Mouse (Mus musculus): ENCODE measurements around the gene Olfr1196. TPM values are rescaled to one million over a fixed set of nuclear protein-coding genes. Genes with fewer than 3 reads are reported as not detected.
"Not testable (repeated sequence)": the region's sequence is repeated elsewhere in the genome, so short reads cannot be mapped to it uniquely, and the experiment has no call there.

Olfr1196 gene
- not detected in 2 replicates for polyA plus RNA-seq (2012; ENCODE audit: insufficient read depth, insufficient read length, missing spikeins)

GRCm38 (mm10) chr2:88704497-88704896, at the start of gene Olfr1196:
Gene Olfr1196 (minus strand): TSS chr2:88704597.
- Histone ChIP-seq H3K27ac (replicated peaks; ENCODE audit: low read depth, low read length) (no peak within 1 kb of the TSS), H3K4me3 (ENCODE audit: insufficient read depth, low read depth, low read length) (no peak within 1 kb of the TSS), H3K4me1 (ENCODE audit: control insufficient read depth, insufficient read depth, insufficient read length, low read length) (no peaks in the 10 kb centered on the region)

GRCm38 (mm10) chr2:88751270-88751669, 46.9 kb upstream of the Olfr1196 start, which contains the start of gene Olfr1198:
Gene Olfr1198 (minus strand): TSS chr2:88751370.
- H3K4me1 ChIP-seq (ENCODE audit: control insufficient read depth, insufficient read depth, insufficient read length, low read length), result no peaks in the 10 kb centered on the region
- no peak within 1 kb of the TSS for H3K4me3 ChIP-seq (ENCODE audit: insufficient read depth, low read depth, low read length)
- no peak within 1 kb of the TSS for H3K27ac ChIP-seq (replicated peaks; ENCODE audit: low read depth, low read length)

- no peaks in the 10 kb centered on the region for H3K4me1 ChIP-seq (ENCODE audit: control insufficient read depth, insufficient read depth, insufficient read length, low read length)
- H3K27ac ChIP-seq (replicated peaks; ENCODE audit: low read depth, low read length), result no peak overlapping the region
- no peak overlapping the region for H3K4me3 ChIP-seq (ENCODE audit: insufficient read depth, low read depth, low read length)
Measured at GRCm38 (mm10) chr2:88743379-88743778, 39.0 kb upstream of the Olfr1196 start.

GRCm38 (mm10) chr2:88732266-88732665, 27.9 kb upstream of the Olfr1196 start, which contains the start of gene Olfr1197:
Gene Olfr1197 (minus strand): TSS chr2:88732366.
- H3K27ac ChIP-seq (replicated peaks; ENCODE audit: low read depth, low read length), result no peak within 1 kb of the TSS
- H3K4me1 ChIP-seq (ENCODE audit: control insufficient read depth, insufficient read depth, insufficient read length, low read length), result no peaks in the 10 kb centered on the region
- no peak within 1 kb of the TSS for H3K4me3 ChIP-seq (ENCODE audit: insufficient read depth, low read depth, low read length)

GRCm38 (mm10) chr2:88689087-88689486, 15.3 kb downstream of the Olfr1196 start, which contains the start of gene Olfr1195:
Gene Olfr1195 (minus strand): TSS chr2:88689187.
- Histone ChIP-seq H3K4me1 (ENCODE audit: control insufficient read depth, insufficient read depth, insufficient read length, low read length) (no peaks in the 10 kb centered on the region), H3K4me3 (ENCODE audit: insufficient read depth, low read depth, low read length) (no peak within 1 kb of the TSS), H3K27ac (replicated peaks; ENCODE audit: low read depth, low read length) (no peak within 1 kb of the TSS)

GRCm38 (mm10) chr2:88675328-88675727, 29.1 kb downstream of the Olfr1196 start, which contains the start of gene Olfr1193:
Gene Olfr1193 (plus strand): TSS chr2:88675628.
- H3K4me1 ChIP-seq (ENCODE audit: control insufficient read depth, insufficient read depth, insufficient read length, low read length); H3K4me3 ChIP-seq (ENCODE audit: insufficient read depth, low read depth, low read length); H3K27ac ChIP-seq (replicated peaks; ENCODE audit: low read depth, low read length): not testable (repeated sequence)

GRCm38 (mm10) chr2:88648209-88648608, 56.2 kb downstream of the Olfr1196 start, which contains the start of gene Olfr1192-ps1:
Gene Olfr1192-ps1 (plus strand): TSS chr2:88648509.
- H3K4me3 ChIP-seq (ENCODE audit: insufficient read depth, low read depth, low read length), result no peak within 1 kb of the TSS
- no peaks in the 10 kb centered on the region for H3K4me1 ChIP-seq (ENCODE audit: control insufficient read depth, insufficient read depth, insufficient read length, low read length)
- no peak within 1 kb of the TSS for H3K27ac ChIP-seq (replicated peaks; ENCODE audit: low read depth, low read length)

Other genes starting within 250 kb of the Olfr1196 start
- gene Olfr1183, start 249.7 kb downstream of the Olfr1196 start, polyA plus RNA-seq (2012; ENCODE audit: insufficient read depth, insufficient read length, missing spikeins), result not detected in 2 replicates
- not detected in 2 replicates for gene Olfr1184, start 221.0 kb downstream of the Olfr1196 start, polyA plus RNA-seq (2012; ENCODE audit: insufficient read depth, insufficient read length, missing spikeins)
- gene Olfr1185-ps1, start 211.3 kb downstream of the Olfr1196 start, polyA plus RNA-seq (2012; ENCODE audit: insufficient read depth, insufficient read length, missing spikeins), result not detected in 2 replicates
- gene Olfr1186, start 186.0 kb downstream of the Olfr1196 start, polyA plus RNA-seq (2012; ENCODE audit: insufficient read depth, insufficient read length, missing spikeins), result not detected in 2 replicates
- gene Olfr1188, start 147.7 kb downstream of the Olfr1196 start, polyA plus RNA-seq (2012; ENCODE audit: insufficient read depth, insufficient read length, missing spikeins), result not detected in 2 replicates
- not detected in 2 replicates for gene Olfr1189, start 118.1 kb downstream of the Olfr1196 start, polyA plus RNA-seq (2012; ENCODE audit: insufficient read depth, insufficient read length, missing spikeins)
- gene Olfr1191-ps1, start 64.1 kb downstream of the Olfr1196 start, polyA plus RNA-seq (2012; ENCODE audit: insufficient read depth, insufficient read length, missing spikeins), result not detected in 2 replicates
- not detected in 2 replicates for gene Olfr1192-ps1, start 56.1 kb downstream of the Olfr1196 start, polyA plus RNA-seq (2012; ENCODE audit: insufficient read depth, insufficient read length, missing spikeins)
- gene Olfr1193, start 29.0 kb downstream of the Olfr1196 start, polyA plus RNA-seq (2012; ENCODE audit: insufficient read depth, insufficient read length, missing spikeins), result not detected in 2 replicates
- not detected in 2 replicates for gene Olfr1195, start 15.4 kb downstream of the Olfr1196 start, polyA plus RNA-seq (2012; ENCODE audit: insufficient read depth, insufficient read length, missing spikeins)
- not detected in 2 replicates for gene Olfr1197, start 27.8 kb upstream of the Olfr1196 start, polyA plus RNA-seq (2012; ENCODE audit: insufficient read depth, insufficient read length, missing spikeins)
- not detected in 2 replicates for gene Olfr1198, start 46.8 kb upstream of the Olfr1196 start, polyA plus RNA-seq (2012; ENCODE audit: insufficient read depth, insufficient read length, missing spikeins)
- not detected in 2 replicates for gene Olfr1199, start 55.9 kb upstream of the Olfr1196 start, polyA plus RNA-seq (2012; ENCODE audit: insufficient read depth, insufficient read length, missing spikeins)
- not detected in 2 replicates for gene Olfr1200, start 65.9 kb upstream of the Olfr1196 start, polyA plus RNA-seq (2012; ENCODE audit: insufficient read depth, insufficient read length, missing spikeins)
- gene Olfr1201, start 88.4 kb upstream of the Olfr1196 start, polyA plus RNA-seq (2012; ENCODE audit: insufficient read depth, insufficient read length, missing spikeins), result not detected in 2 replicates
- not detected in 2 replicates for gene Olfr1202, start 109.9 kb upstream of the Olfr1196 start, polyA plus RNA-seq (2012; ENCODE audit: insufficient read depth, insufficient read length, missing spikeins)
- not detected in 2 replicates for gene Olfr1205, start 125.1 kb upstream of the Olfr1196 start, polyA plus RNA-seq (2012; ENCODE audit: insufficient read depth, insufficient read length, missing spikeins)
- not detected in 2 replicates for gene Olfr1204, start 144.7 kb upstream of the Olfr1196 start, polyA plus RNA-seq (2012; ENCODE audit: insufficient read depth, insufficient read length, missing spikeins)
- gene Olfr1206, start 158.6 kb upstream of the Olfr1196 start, polyA plus RNA-seq (2012; ENCODE audit: insufficient read depth, insufficient read length, missing spikeins), result not detected in 2 replicates
- not detected in 2 replicates for gene Olfr1208, start 197.7 kb upstream of the Olfr1196 start, polyA plus RNA-seq (2012; ENCODE audit: insufficient read depth, insufficient read length, missing spikeins)
- gene Olfr1209, start 210.6 kb upstream of the Olfr1196 start, polyA plus RNA-seq (2012; ENCODE audit: insufficient read depth, insufficient read length, missing spikeins), result not detected in 2 replicates
- not detected in 2 replicates for gene Olfr1211, start 233.5 kb upstream of the Olfr1196 start, polyA plus RNA-seq (2012; ENCODE audit: insufficient read depth, insufficient read length, missing spikeins)
- gene Olfr1212, start 249.4 kb upstream of the Olfr1196 start, polyA plus RNA-seq (2012; ENCODE audit: insufficient read depth, insufficient read length, missing spikeins), result not detected in 2 replicates